Mouse (Mus musculus) heart, adult 18-20 months (tissue): Measurements from ENCODE around the gene Top1. TPM values are rescaled to one million over a fixed set of nuclear protein-coding genes. Genes with fewer than 3 reads are reported as not detected.

Source experiments
- DNase-seq, 2 experiments: peaks; one replicate each; pipeline ENCODE4 v3.0.0; 2021 to 2022; ENCODE audit warnings: mixed read lengths in 1 of 2
- long read RNA-seq, 2 experiments: library from polyadenylated mRNA; stranded (forward); transcript quantifications; one replicate each; pipeline ENCODE4 v2.0.0; 2021
- total RNA-seq, 2 experiments: library from RNA; stranded (reverse); gene quantifications; 2 replicates each; pipeline ENCODE4 v1.2.3; 2021

Top1 gene
- 10 to 100 TPM; 39.9 to 42.8 TPM for total RNA-seq
- long read RNA-seq, experiment 1, transcript Top1-201 (21 exons, 3,856 nt) = major isoform, 13 of 19 reads
- long read RNA-seq, experiment 1, partial matches to known transcripts = 4 of 19 reads
- long read RNA-seq, experiment 1, other reads (novel, unspliced or antisense) = 2 of 19 reads
- long read RNA-seq, experiment 2, partial matches to known transcripts = 2 of 7 reads
- long read RNA-seq, experiment 2, other reads (novel, unspliced or antisense) = 1 of 7 reads

GRCm38 (mm10) chr2:160645614-160646137 is at the start of gene Top1:
TSS of gene Top1 (plus strand) at chr2:160645888.
- peak; percentile 99 to 100 for DNase-seq

DNA sequence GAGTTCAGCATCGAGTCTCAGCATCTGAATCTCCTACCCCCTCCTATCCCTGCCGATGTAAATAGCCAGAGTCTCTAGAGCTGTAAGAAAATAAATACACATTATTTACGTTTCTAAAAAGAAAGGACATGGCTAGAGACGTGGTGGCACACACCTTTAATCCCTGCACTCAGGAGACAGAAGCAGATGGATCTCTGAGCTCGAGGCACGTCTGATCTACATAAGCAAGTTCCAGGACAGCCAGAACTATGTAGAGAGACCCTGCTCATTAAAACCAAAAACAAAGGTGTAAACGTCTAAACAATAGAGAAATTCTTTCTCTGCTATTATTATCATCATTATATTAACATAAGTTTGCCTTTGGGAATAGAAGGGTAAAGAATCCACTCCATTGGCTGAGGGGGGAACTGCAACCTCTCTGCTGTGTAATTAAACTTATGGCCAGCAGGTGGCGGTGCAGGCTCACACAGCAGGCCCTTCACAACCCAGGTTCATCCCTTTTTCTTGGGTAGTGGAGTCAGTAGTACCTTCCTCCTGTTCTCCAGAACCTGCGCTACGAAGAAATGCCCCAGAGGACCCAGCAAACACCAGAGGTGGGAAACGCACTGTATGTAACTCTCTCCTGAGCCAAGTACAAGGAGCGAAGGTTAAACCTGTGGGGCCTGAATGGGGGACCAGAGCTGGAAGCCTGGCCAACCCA is 48.0 kb upstream of the Top1 start:
- peak; percentile 54 to 83 for DNase-seq

GRCm38 (mm10) chr2:160601805-160602204 is 43.9 kb upstream of the Top1 start:
- peak in 1 of 2 experiments; percentile 60 for DNase-seq

GRCm38 (mm10) chr2:160603154-160603933 is 42.3 kb upstream of the Top1 start:
- peak in 1 of 2 experiments; percentile 39 for DNase-seq

GRCm38 (mm10) chr2:160610012-160610411 is 35.7 kb upstream of the Top1 start:
- no peak for DNase-seq

- DNase-seq = no peak
Measured at GRCm38 (mm10) chr2:160613186-160613919, 32.3 kb upstream of the Top1 start.

- DNase-seq = no peak
Measured at GRCm38 (mm10) chr2:160617741-160618140, 27.9 kb upstream of the Top1 start.

DNA sequence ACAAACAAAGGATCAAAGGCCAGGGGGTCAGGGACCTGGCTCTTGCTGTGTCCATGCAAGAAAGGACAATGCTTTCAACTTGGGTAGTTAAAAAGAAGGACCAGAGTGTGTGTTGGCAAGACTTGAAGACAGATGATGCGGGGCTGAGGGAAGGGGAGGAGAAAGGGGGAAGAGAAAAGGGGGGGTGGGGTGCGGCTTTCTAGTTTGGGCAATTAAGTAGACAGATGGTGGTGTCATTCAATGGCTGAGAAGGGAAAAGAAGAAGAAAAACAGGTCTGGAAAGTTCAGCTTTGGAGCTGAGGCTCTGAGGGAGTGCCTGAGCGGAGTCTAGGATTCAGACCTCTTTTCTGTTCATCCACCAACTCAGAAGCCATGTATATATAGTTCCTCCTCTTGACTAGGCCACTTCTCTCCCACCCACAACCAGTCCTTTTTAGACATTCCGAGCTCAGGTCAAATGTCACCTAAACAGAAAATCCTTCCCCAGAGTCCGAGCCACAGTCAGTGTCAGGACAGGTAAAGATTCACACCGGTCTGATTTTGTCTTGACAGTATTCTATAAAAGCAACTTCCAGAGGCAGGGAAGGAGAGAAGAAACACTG is 27.0 kb upstream of the Top1 start:
- DNase-seq = no peak

DNA sequence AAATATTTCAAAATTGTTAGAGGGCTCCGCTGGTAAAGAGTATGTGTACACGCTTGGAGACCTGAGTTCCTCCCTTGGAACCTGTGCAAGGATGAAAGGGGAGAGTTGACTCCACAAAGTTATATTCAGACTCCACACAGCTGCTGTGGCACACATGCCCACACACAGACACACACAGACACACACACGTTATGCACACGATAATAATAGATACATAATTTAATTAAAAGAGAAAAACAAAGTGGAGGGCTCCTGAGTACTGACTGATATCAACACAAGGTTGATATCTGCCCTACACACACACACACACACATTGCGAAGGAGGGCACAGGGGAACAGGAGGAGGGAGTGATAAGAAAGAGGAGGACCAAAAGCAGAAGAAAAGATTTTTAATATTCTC is 26.4 kb upstream of the Top1 start:
- DNase-seq = no peak

GRCm38 (mm10) chr2:160619831-160620230 is 25.9 kb upstream of the Top1 start:
- peak; percentile 88 to 93 for DNase-seq

- DNase-seq = peak in 1 of 2 experiments; percentile 43
Measured at GRCm38 (mm10) chr2:160620279-160620963, 25.3 kb upstream of the Top1 start.

GRCm38 (mm10) chr2:160621001-160621448 is 24.7 kb upstream of the Top1 start:
- peak; percentile 72 to 81 for DNase-seq

DNA sequence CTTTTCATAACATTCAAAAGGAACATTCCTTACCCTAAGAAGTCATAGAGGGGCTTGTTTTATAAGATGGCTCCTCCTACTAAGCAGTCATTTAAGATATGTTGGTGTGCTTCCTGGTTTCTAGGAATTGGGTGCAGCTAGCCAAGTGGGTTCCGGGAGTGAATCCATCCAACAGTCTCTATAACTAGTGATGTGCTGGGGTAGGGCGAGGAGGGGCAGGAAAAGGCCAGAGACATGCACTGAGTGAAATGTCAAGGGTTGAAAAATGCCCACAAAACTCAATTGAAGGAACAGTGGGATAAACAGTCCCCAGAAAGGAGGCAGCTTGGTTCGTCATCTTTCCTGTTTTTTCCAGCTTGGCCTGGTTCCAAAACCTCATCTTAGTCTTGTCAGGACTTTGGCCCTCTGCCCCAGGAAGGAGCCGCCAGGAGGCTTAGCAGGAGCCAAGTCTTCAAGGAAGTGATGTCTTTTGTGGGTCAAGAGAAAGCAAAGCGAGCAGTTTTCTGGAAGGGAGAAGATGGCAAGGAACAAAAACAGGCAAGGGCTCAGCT is 24.0 kb upstream of the Top1 start:
- peak; percentile 95 to 96 for DNase-seq

DNA sequence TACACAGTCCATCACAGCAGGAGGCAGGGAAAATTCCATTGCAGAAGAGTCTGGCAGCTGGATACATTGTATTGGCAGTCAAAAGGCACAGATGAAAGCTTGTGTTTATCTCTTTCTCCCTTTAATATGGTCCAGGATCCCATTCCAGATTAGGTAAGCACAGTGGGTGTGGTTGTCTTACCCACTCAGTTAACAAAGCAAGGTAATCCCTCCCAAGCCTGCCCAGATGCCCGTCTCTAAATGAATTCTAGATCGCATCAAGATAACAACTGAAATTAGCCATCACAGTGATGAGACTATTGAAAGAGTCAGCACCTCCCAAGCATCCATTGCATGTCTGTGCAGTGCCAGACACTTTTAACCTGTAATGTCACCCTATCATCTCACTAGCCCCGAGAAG is 23.0 kb upstream of the Top1 start:
- DNase-seq = no peak

DNA sequence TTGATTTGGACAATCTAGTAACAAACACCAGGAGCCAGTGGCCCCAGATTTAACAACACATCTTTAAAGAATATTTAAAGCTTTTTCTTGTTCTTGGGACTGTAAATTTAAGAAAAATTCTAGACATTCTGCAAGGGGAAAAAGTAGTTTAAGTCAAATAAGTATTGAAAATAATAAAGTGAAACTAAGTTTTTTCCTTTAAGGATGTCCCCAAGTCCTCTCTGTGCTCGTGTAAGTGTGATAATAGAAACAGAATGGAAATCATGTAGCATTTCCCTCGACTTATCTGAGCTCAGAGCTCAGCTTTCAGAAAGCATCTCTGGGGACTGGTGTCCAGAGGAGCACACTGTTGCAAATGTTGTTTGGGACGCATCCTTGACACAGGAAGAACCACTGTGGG is 21.9 kb upstream of the Top1 start:
- DNase-seq = no peak

DNA sequence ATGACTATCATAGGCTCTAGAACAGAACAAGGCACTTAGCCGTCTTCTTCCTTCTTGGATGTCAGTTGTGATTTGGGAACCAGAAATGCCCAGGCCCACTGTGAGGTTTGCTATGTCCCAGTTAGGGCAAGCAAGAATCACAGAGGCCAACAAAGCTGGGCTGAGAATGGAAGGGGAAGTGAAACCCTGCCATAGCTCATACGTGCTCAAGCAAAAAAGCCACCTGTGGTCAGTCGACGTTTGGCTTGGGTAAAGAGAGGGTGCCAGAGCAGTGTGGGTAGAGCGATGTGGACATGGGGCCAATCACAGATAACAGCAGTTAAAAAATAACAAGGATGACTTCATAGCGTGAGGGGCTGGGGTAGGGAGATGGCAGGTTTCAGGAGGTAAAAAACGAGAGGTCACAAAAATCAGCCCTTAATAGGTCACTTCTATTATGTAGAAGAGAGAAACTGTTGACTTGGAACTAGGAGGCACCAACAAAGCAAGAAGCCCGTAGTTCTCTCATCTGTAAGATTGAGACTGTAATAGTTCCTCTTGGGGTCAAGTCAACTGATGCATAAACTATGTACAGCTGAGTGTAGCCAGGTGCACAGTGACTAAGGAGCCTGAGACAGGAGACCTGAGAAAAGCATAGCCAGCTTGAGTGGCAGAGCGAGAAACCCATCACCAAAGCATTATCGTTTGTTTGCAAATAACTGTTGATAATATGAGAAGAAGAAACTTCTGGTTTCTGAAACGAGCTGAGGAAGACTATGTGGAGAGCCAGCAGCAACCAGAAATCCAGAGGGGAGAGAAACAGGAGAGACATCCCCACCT is 18.3 kb upstream of the Top1 start:
- peak in 1 of 2 experiments; percentile 45 for DNase-seq

GRCm38 (mm10) chr2:160628055-160628454 is 17.6 kb upstream of the Top1 start:
- DNase-seq = no peak

GRCm38 (mm10) chr2:160628666-160629527 is 16.8 kb upstream of the Top1 start:
- DNase-seq = no peak

- DNase-seq = no peak
Measured at GRCm38 (mm10) chr2:160629528-160629830, 16.2 kb upstream of the Top1 start.
